Mouse (Mus musculus): ENCODE measurements around the gene Mthfd1l. TPM values are rescaled to one million over a fixed set of nuclear protein-coding genes. Genes with fewer than 3 reads are reported as not detected.

Gene Mthfd1l
- total and polyA plus RNA-seq, 2 experiments from 2014 or later, result 7.4 to 10.7 TPM

DNA sequence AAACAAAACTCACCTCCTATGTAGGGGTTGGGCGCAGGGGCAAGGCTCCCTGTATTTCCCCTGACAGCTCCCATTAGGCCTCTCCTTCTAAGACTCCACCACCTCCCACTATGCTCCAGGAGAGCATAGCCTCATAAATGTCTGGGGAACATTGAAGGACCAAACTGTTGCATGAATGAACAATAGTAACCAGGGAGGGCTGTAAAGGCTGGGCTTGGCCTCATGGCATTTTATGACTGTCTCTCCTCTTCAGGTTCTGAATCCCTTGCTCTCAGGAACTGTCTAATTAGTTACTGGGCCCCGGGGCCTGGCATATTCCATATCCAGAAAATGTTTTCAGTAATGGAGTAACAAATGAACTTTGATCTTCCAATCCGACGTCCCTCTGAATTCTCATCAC lies 112.0 kb downstream of the Mthfd1l start:
- Histone ChIP-seq H3K4me1 (ENCODE audit: insufficient read depth, low read length) (no peaks in the 10 kb centered on the region), H3K27me3 (ENCODE audit: insufficient read depth, low read length) (no peaks in the 10 kb centered on the region), H3K4me3 (ENCODE audit: low read length) (no peak overlapping the region), H3K9me3 (ENCODE audit: low read length) (no peaks in the 10 kb centered on the region), H3K27ac (no peak overlapping the region), H3K9ac (replicated peaks; ENCODE audit: low read length) (no peak overlapping the region), H3K4me2 (ENCODE audit: low read depth, low read length) (no peak overlapping the region), H3K36me3 (ENCODE audit: insufficient read depth, low read length) (no peaks in the 10 kb centered on the region; the same call in 1 of the 2 replicates)
- TF ChIP-seq CTCF (IDR thresholded peaks at IDR 0.05; ENCODE audit: low read depth), result no peak
- 71% methylated on average over 4 of the region's 4 CpGs for WGBS
- ATAC-seq (no peak), DNase-seq (ENCODE audit: low spot score) (no peak)

GRCm38 (mm10) chr10:4085363-4086141 lies 112.6 kb downstream of the Mthfd1l start:
- ATAC-seq (no peak), DNase-seq (ENCODE audit: low spot score) (no peak)
- H3K27me3 ChIP-seq (ENCODE audit: insufficient read depth, low read length), result no peaks in the 10 kb centered on the region
- no peak overlapping the region for H3K27ac ChIP-seq
- H3K9me3 ChIP-seq (ENCODE audit: low read length), result no peaks in the 10 kb centered on the region
- H3K4me1 ChIP-seq (ENCODE audit: insufficient read depth, low read length), result no peaks in the 10 kb centered on the region
- no peak for TF ChIP-seq CTCF (IDR thresholded peaks at IDR 0.05; ENCODE audit: low read depth)
- whole genome bisulfite sequencing, result 60% methylated on average over 7 of the region's 7 CpGs
- H3K4me2 ChIP-seq (ENCODE audit: low read depth, low read length), result no peak overlapping the region
- no peak overlapping the region for H3K4me3 ChIP-seq (ENCODE audit: low read length)
- H3K36me3 ChIP-seq (ENCODE audit: insufficient read depth, low read length), result no peaks in the 10 kb centered on the region; the same call in 1 of the 2 replicates
- no peak overlapping the region for H3K9ac ChIP-seq (replicated peaks; ENCODE audit: low read length)

DNA sequence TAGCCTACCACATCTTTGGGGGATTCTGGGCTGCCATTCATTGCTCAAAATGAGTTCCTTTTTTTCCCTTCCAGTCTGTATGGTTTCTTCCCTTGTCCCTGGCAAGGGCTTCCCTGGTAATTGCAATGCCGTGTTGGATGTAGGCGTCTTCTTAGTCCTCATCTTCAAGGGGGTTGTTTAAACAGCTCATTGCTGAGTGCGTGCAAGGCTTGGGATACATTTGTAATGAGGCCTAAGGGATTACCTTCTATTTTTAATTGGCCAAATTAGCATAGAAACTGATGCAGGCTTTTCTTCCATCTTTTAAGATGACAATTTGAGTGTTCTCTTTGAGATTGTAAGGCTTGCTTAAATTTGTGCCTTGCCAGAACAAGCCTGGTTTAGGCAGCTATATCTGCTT lies 114.6 kb downstream of the Mthfd1l start:
- ATAC-seq, result no peak

DNA sequence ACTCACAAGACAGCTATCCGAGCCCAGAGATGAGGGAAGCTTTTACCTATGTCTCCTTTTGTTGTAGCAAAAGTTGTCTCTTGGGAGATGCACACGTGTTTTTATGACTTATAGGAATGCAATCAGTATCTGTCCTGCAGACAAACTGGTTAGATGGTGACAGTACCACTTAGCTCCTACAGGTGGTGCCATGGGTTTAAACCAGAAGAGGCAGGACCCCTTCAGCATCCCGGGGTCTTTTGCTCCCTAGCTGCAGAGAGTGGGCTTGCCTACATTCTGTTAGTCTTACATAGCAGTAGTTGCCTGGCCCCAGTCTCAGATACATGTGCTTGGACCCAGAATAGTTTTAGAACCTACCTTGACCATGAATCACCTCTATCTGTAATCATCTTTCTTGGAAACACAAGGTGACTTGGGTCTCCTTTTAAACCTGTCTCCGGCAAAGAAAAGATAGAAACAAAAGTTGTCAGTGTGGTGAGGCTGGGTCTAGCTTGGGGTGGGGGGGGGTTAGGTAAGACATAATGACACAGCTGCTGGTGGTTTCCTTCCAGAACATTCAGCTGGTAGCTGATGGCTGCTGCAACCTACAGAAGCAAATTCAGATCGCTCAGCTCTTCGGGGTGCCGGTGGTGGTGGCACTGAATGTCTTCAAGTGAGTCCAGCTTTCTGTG lies 116.0 kb downstream of the Mthfd1l start:
- H3K27ac ChIP-seq, result no peak overlapping the region
- H3K9ac ChIP-seq (replicated peaks; ENCODE audit: low read length), result no peak overlapping the region
- peak; percentile 43; the same call in 1 of the 2 replicates for ATAC-seq
- no peaks in the 10 kb centered on the region for H3K4me1 ChIP-seq (ENCODE audit: insufficient read depth, low read length)
- H3K4me2 ChIP-seq (ENCODE audit: low read depth, low read length), result no peak overlapping the region
- no peaks in the 10 kb centered on the region; the same call in 1 of the 2 replicates for H3K36me3 ChIP-seq (ENCODE audit: insufficient read depth, low read length)
- WGBS, result 70% methylated on average over 7 of the region's 7 CpGs
- H3K9me3 ChIP-seq (ENCODE audit: low read length), result no peaks in the 10 kb centered on the region
- H3K4me3 ChIP-seq (ENCODE audit: low read length), result no peak overlapping the region
- DNase-seq (ENCODE audit: low spot score), result peak; percentile 64
- no peaks in the 10 kb centered on the region for H3K27me3 ChIP-seq (ENCODE audit: insufficient read depth, low read length)
- peak; percentile 78 for TF ChIP-seq CTCF (IDR thresholded peaks at IDR 0.05; ENCODE audit: low read depth)

More for the DNA sequence above, 114.6 kb downstream of the Mthfd1l start:
- no peak for DNase-seq (ENCODE audit: low spot score)
- Histone ChIP-seq H3K27me3 (ENCODE audit: insufficient read depth, low read length) (no peaks in the 10 kb centered on the region), H3K4me3 (ENCODE audit: low read length) (no peak overlapping the region), H3K4me1 (ENCODE audit: insufficient read depth, low read length) (no peaks in the 10 kb centered on the region), H3K4me2 (ENCODE audit: low read depth, low read length) (no peak overlapping the region), H3K36me3 (ENCODE audit: insufficient read depth, low read length) (no peaks in the 10 kb centered on the region; the same call in 1 of the 2 replicates), H3K9ac (replicated peaks; ENCODE audit: low read length) (no peak overlapping the region), H3K27ac (no peak overlapping the region), H3K9me3 (ENCODE audit: low read length) (no peaks in the 10 kb centered on the region)
- TF ChIP-seq CTCF (IDR thresholded peaks at IDR 0.05; ENCODE audit: low read depth), result no peak
- 63% methylated on average over 3 of the region's 3 CpGs for WGBS

DNA sequence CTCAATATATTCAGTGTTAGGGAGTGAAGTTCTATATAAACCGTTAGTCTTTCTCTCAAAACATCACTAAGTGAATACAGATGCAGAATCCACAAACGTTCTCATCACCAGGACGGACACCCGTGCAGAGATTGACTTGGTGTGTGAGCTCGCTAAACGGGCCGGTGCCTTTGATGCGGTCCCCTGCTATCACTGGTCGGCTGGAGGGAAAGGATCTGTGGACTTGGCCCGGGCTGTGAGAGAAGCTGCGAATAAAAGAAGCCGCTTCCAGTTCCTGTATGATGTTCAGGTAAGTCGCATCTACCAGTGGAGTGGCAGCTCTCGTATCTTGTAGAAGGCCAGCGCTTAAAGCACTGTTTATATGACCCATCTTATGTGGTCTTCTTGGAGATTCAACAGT lies 117.0 kb downstream of the Mthfd1l start:
- 89% methylated on average over 15 of the region's 15 CpGs for WGBS
- Histone ChIP-seq H3K4me2 (ENCODE audit: low read depth, low read length) (no peak overlapping the region), H3K4me3 (ENCODE audit: low read length) (no peak overlapping the region), H3K27me3 (ENCODE audit: insufficient read depth, low read length) (no peaks in the 10 kb centered on the region), H3K36me3 (ENCODE audit: insufficient read depth, low read length) (no peaks in the 10 kb centered on the region; the same call in 1 of the 2 replicates), H3K9me3 (ENCODE audit: low read length) (no peaks in the 10 kb centered on the region), H3K4me1 (ENCODE audit: insufficient read depth, low read length) (no peaks in the 10 kb centered on the region), H3K9ac (replicated peaks; ENCODE audit: low read length) (no peak overlapping the region), H3K27ac (no peak overlapping the region)
- no peak for TF ChIP-seq CTCF (IDR thresholded peaks at IDR 0.05; ENCODE audit: low read depth)
- ATAC-seq, result no peak
- DNase-seq (ENCODE audit: low spot score), result no peak

DNA sequence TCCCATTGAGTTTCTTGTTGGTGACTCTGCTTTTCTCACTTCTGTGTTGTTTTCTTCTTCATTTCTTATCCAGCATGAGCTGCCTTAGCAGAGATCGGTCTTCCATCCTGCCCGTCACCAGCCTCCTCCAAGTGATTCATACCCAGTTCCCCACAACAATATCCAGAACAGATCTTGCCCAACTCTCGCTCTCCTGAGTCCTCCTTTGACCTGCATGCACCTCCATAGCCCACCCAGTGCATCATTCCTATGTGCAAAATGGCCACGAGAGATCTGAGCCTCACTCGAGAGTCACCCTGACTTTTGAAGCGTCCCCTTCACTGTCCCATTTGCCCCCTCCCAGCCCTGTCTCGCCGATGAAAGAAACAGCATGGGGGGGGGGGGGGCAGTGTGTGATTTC lies 120.1 kb downstream of the Mthfd1l start:
- H3K9ac ChIP-seq (replicated peaks; ENCODE audit: low read length), result no peak overlapping the region
- TF ChIP-seq CTCF (IDR thresholded peaks at IDR 0.05; ENCODE audit: low read depth), result no peak
- DNase-seq (ENCODE audit: low spot score), result no peak
- no peaks in the 10 kb centered on the region; the same call in 1 of the 2 replicates for H3K36me3 ChIP-seq (ENCODE audit: insufficient read depth, low read length)
- H3K9me3 ChIP-seq (ENCODE audit: low read length), result no peaks in the 10 kb centered on the region
- WGBS, result 88% methylated on average over 8 of the region's 8 CpGs
- no peak overlapping the region for H3K4me3 ChIP-seq (ENCODE audit: low read length)
- H3K4me1 ChIP-seq (ENCODE audit: insufficient read depth, low read length), result no peaks in the 10 kb centered on the region
- no peak overlapping the region for H3K27ac ChIP-seq
- ATAC-seq, result no peak
- no peak overlapping the region for H3K4me2 ChIP-seq (ENCODE audit: low read depth, low read length)
- H3K27me3 ChIP-seq (ENCODE audit: insufficient read depth, low read length), result no peaks in the 10 kb centered on the region
